Mouse (Mus musculus) Patski (cell line): ENCODE results near the gene Slc1a5. TPM values are rescaled to one million over a fixed set of nuclear protein-coding genes. Genes with fewer than 3 reads are reported as not detected.

Experiments used
- ATAC-seq: fragments of 100-300 bp; one replicate; pipeline ENCODE4 v1.8.0; 2021
- CTCF ChIA-PET: fragments of 350-600 bp; sonication (Branson Sonifier 250); formaldehyde crosslinking; loops from one replicate; lab custom pipeline; 2022; ENCODE audit warnings: inconsistent platforms; lab: Charles Lee
- POLR2A ChIA-PET: fragments of 350-600 bp; sonication (Branson Sonifier 250); formaldehyde crosslinking; loops from one replicate; lab custom pipeline; 2022; ENCODE audit warnings: antibody characterized with exemption, inconsistent platforms; lab: Charles Lee
- DNase-seq: peaks from one replicate; pipeline ENCODE4 v3.0.0-alpha.2; 2011; ENCODE audit warnings: low read depth, low spot score
- H3K27me3 ChIP-seq: fragments of 371-371 bp; one replicate; pipeline ENCODE4 v1.5.1; 2021
- CTCF ChIP-seq: fragments of 100-300 bp; IDR thresholded peaks from one replicate; pipeline ENCODE4 v1.5.1; 2021
- in situ Hi-C: fragments of 300-500 bp; cut with MboI; formaldehyde crosslinking; loops from 3 replicates; pipeline ENCODE4 v1.11.1; 2018; ENCODE audit warnings: low pct_unique_long_range_greater_than_20kb, mixed read lengths
- polyA plus RNA-seq: library from polyadenylated mRNA; unstranded; gene quantifications from one replicate; pipeline ENCODE4 v1.2.3, GENCODE M21; 2021

Gene Slc1a5
- polyA plus RNA-seq, 1 experiment from 2014 or later = 69.5 TPM

DNA sequence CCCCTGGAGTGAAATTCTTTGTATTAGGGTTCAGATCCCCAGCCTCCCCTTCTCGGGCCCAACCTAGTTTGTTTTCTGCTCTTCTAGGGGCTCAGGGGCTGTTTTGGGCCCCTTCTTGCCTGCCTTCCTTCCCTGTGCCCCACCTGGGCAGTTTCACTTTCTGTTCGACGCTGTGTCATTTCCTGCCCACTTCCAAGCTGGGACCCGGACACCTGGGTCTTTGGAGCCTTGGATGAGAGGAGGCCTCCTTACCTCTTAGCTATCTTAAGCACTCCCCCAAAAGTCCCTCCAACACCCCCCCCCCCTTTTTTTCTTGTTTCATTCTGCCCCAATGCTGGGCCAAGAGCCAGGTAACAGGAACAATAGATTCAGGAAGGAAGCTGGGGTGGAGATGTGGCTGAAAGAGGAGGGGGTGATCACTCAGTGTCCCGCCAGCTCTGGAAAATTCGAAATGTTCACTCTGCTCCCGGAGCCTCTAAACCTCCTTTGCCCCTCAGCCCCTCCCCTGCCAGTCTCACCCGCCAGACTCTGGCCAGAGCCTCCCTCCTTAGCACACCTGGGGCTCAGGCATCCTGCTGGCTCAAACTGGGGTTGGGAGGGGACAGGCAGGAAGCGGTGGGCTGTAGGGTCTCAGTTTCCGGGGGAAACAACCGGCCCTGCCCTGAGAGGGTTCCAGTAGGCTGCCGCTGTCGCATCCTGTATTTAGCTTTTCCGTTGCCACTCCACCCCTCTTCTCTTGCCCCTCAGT is 64.1 kb downstream of the Slc1a5 start:
- in situ Hi-C loops = no loop called here
- DNase-seq = no peak
- TF ChIP-seq CTCF = no peak
- no peak for ATAC-seq
- ChIA-PET CTCF (interaction anchor here (1.7 kb wide), 1 partner anchor 18 kb away, joined by 5 read pairs; no protein-coding TSS in a partner anchor), POLR2A (no interaction called here)
- H3K27me3 ChIP-seq = no peaks in the 10 kb centered on the region

DNA sequence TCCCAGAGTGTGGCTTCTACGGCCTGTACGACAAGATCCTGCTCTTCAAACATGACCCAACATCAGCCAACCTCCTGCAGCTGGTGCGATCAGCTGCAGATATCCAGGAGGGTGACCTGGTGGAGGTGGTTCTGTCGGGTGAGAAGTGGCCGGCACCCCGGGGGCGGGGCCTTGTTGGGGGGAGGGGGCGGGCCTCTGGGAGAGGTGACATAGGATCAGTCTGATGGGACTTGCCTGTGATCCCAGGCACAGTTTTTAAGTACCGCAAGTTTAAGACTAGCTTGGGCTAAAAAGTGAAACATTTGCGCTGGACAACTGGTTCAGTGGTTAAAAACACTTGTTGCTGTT is 64.7 kb downstream of the Slc1a5 start:
- DNase-seq (no peak), ATAC-seq (no peak)
- ChIA-PET CTCF (interaction anchor here (1.7 kb wide), 1 partner anchor 17 kb away, joined by 5 read pairs; no protein-coding TSS in a partner anchor), POLR2A (no interaction called here)
- H3K27me3 ChIP-seq = no peaks in the 10 kb centered on the region
- TF ChIP-seq CTCF = no peak
- in situ Hi-C loops = no loop called here

GRCm38 (mm10) chr7:16846775-16847174 is 65.6 kb downstream of the Slc1a5 start:
- in situ Hi-C loops = no loop called here
- CTCF ChIA-PET = interaction anchor here (1.2 kb wide), 1 partner anchor 17 kb away, joined by 3 read pairs; no protein-coding TSS in a partner anchor
- ATAC-seq = no peak
- no peak for TF ChIP-seq CTCF
- no peaks in the 10 kb centered on the region for H3K27me3 ChIP-seq
- no peak for DNase-seq
- POLR2A ChIA-PET = no interaction called here

DNA sequence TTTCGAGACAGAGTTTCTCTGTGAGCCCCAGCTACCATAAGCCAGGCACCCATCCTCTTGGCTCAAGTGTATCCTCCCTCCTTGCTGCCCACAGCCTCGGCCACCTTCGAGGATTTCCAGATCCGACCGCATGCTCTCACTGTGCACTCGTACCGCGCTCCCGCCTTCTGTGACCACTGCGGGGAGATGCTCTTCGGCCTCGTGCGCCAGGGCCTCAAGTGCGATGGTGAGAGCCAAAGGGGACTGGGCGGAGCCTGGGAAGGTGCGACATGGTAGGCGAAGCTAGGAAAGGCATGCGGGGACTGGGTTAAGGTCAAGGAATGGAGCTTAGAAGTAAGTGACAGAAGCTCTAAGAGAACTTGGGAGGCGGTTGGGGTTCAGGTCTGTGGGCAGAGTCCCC is 66.4 kb downstream of the Slc1a5 start:
- in situ Hi-C loops = no loop called here
- no peak for DNase-seq
- ATAC-seq = no peak
- no peak for TF ChIP-seq CTCF
- POLR2A ChIA-PET = interaction anchor here (0.7 kb wide), 1 partner anchor 31 kb away, joined by 3 read pairs; no protein-coding TSS in a partner anchor
- CTCF ChIA-PET = interaction anchor here (0.8 to 1.2 kb wide), 3 partner anchors 9 to 16 kb away, joined by 3 read pairs; no protein-coding TSS in a partner anchor
- no peaks in the 10 kb centered on the region for H3K27me3 ChIP-seq

Other genes with a start within 250 kb of the Slc1a5 start
- gene Arhgap35, start 166.3 kb upstream of the Slc1a5 start, polyA plus RNA-seq = 53.1 TPM
- not detected for gene Ceacam15, start 105.6 kb upstream of the Slc1a5 start, polyA plus RNA-seq
- gene Ceacam9, start 59.4 kb upstream of the Slc1a5 start, polyA plus RNA-seq = not detected
- gene Ap2s1, start 42.9 kb upstream of the Slc1a5 start, polyA plus RNA-seq = 222 TPM
- gene Strn4, start 34.5 kb downstream of the Slc1a5 start, polyA plus RNA-seq = 90.0 TPM
- gene Fkrp, start 35.4 kb downstream of the Slc1a5 start, polyA plus RNA-seq = 33.4 TPM
- 15.3 TPM for gene Prkd2, start 61.6 kb downstream of the Slc1a5 start, polyA plus RNA-seq
- gene Dact3, start 94.0 kb downstream of the Slc1a5 start, polyA plus RNA-seq = 2.2 TPM
- 0.09 TPM for gene Gng8, start 110.4 kb downstream of the Slc1a5 start, polyA plus RNA-seq
- gene Ptgir, start 125.2 kb downstream of the Slc1a5 start, polyA plus RNA-seq = not detected
- gene Calm3, start 142.8 kb downstream of the Slc1a5 start, polyA plus RNA-seq = 237 TPM
- 11.2 TPM for gene Pnmal2, start 163.3 kb downstream of the Slc1a5 start, polyA plus RNA-seq
- not detected for gene Pnmal1, start 178.3 kb downstream of the Slc1a5 start, polyA plus RNA-seq
- 0.03 TPM for gene Gm42372, start 201.7 kb downstream of the Slc1a5 start, polyA plus RNA-seq
- 0.04 TPM for gene Ccdc8, start 211.4 kb downstream of the Slc1a5 start, polyA plus RNA-seq
- gene Ppp5c, start 246.6 kb downstream of the Slc1a5 start, polyA plus RNA-seq = 106 TPM